Mouse (Mus musculus) left cerebral cortex, postnatal 36 days (tissue): ENCODE data around the gene Dhrs13. TPM values are rescaled to one million over a fixed set of nuclear protein-coding genes. Genes with fewer than 3 reads are reported as not detected.
A peak's percentile ranks its signal among the peaks of the same experiment; 100 is the strongest.
"Not testable (repeated sequence)": the region's sequence is repeated elsewhere in the genome, so short reads cannot be mapped to it uniquely, and the experiment has no call there.

ENCODE experiments used
- DNase-seq, 2 experiments: peaks; one replicate each; pipeline ENCODE4 v3.0.0; 2021 to 2022; ENCODE audit warnings: low spot score in 2 of 2, mixed read lengths in 1 of 2
- intact Hi-C: fragments of 180-260 bp; cut with DNase I; formaldehyde crosslinking; loops from one replicate; pipeline ENCODE4 v1.15.1; 2025
- total RNA-seq, 2 experiments: library from RNA; stranded (reverse); gene quantifications; 2 replicates each; pipeline ENCODE4 v1.2.3; 2021

Gene Dhrs13
- total RNA-seq, 2 experiments from 2014 or later: 7.2 to 8.0 TPM

DNA sequence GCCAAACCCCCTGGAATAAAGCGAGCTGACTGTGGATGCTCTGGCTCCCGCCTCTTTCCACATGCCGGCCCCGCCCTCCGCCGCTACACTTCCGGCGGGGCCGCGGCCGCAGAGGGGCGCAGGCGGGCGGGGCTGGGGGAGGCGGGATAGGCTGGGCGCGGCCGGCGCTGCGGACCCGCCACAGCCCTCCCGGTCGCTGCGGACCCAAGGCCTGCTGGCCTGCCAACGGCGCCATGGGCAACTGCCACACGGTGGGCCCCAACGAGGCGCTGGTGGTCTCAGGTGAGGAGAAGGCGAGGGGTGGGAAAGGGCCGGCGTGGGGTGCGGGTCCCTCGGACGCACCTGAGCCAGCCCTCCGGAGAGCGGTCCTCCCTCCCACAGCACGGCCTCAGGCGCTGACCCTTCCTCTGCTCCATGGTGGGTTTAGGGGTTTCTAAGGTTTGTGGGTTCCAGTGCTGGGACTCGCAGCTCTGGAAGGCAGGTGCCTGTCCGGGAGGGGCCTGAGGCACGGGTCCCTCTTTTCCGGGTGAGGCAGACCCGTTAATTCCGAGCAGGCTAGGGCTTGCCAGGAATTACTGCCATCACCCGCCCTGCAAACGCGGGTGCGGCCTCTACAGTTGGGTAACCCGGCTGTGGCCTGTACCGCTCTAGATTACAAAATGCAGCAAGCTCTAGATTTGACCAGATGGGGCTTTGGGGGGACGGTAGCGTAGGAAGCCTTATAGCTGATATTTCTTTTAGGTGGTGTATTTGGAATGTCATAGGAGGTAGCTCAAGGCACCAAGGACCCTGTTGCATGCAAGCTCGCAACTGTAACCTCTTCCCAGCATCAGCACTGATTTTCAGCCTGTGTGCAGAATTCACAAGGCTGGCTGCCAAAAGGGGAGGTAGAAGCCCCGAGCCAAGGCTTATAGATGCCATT, 6.0 kb downstream of the Dhrs13 start, which contains the start of gene Flot2:
TSS of gene Flot2 (plus strand) at position 101 of the 922 bp plus-strand sequence.
- intact Hi-C loops: loop anchor here (5.0 kb wide), 1 partner anchor 139 kb away; the partner anchor contains the start of genes Nek8 and Tlcd1
- peak; percentile 30 to 35 for DNase-seq

DNA sequence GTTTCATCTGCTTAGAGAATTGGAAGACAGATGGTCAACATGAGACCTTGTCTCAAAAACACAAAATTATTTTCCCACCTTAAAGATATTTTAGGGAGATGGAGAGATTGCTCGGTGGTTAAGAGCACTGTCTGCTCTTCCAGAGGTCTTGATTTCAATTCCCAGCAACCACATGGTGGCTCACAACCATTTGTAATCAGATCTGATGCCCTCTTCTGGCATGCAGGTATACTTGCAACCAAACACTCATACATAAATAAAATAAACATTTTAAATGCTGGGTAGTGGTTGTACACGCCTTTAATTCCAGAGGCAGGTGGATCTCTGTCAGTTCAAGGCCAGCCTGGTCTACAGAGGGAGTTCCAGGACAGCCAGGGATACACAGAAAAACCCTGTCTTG, 8.8 kb downstream of the Dhrs13 start:
- DNase-seq: no peak
- intact Hi-C loops: no loop called here

DNA sequence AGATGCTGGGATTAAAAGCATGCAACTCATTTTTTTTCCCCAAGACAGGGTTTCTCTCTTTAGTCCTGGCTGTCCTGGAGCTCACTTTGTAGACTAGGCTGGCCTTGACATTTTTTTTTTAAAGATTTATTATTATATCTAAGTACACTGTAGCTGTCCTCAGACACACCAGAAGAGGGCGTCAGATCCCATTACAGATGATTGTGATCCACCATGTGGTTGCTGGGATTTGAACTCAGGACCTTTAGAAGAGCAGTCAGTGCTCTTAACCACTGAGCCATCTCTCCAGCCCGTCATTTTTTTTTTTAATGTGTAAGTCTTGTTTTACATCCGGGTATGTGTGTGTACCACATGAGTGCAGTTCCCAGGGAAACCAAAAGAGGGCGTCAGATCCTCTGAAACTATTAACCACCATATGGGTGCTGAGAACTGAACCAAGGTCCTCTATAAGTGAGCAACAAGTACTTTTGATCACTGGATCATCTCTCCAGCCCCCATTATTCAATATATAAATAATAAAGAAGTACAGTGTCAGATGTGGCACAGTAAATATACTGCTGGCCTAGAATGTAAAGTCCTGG, 10.3 kb downstream of the Dhrs13 start:
- DNase-seq, intact Hi-C loops: not testable (repeated sequence)

DNA sequence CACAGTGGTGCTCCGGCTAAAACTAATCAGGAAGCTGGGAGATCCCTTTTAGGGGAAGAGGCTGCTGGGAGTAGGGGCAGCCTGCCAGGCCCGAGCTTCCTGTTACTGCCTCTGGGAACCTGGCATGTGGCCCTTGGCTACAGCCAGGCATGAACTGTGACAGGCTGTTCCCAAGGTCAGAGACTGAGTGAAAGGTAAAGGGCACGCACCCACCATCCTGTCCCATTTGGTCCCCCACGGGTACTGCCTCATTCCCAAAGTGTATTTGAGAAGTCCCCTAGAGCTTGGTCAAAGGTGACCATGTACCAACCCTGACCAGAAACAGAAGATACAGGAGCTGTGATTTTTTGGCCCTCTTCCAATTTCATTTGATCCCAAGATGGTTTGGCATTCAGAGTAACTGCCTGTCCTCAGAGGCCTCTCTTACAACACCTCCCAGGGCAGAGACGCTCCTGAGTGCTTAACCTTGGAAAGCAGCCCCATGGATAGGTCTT, 12.7 kb downstream of the Dhrs13 start:
- peak; percentile 29 to 34 for DNase-seq
- intact Hi-C loops: no loop called here

DNA sequence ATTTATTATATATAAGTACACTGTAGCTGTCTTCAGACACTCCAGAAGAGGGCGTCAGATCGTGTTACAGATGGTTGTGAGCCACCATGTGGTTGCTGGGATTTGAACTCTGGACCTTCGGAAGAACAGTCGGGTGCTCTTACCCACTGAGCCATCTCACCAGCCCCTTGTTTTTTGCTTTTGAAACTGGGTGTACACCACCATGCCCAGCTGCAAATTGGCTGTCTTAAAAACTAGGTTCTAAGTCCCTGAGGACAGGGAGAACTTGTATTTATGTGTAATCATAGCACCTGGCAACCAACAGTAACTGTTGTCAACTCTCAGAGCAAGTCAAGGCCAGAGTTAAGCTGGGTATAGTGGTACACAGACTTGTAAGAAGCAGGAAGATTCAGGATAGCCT, 16.6 kb downstream of the Dhrs13 start:
- DNase-seq, intact Hi-C loops: not testable (repeated sequence)

DNA sequence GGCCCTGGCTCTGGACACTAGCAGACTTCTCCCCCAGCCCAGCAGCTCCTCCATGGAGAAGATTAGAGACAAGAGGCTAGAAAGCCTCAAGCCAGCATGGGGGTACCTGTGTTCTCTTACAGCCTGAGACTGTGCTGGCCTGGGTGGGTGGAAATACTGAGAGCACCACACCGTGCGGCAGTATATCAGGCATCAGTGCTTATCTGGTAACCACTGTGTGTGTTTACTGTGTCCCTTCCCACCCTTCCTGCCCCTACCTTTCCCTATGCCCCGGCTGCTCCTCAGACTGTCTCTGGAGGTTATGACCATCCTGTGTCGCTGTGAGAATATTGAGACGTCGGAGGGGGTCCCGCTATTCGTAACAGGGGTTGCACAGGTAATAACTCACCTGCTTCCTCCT, 21.0 kb downstream of the Dhrs13 start:
- no peak for DNase-seq
- intact Hi-C loops: no loop called here

DNA sequence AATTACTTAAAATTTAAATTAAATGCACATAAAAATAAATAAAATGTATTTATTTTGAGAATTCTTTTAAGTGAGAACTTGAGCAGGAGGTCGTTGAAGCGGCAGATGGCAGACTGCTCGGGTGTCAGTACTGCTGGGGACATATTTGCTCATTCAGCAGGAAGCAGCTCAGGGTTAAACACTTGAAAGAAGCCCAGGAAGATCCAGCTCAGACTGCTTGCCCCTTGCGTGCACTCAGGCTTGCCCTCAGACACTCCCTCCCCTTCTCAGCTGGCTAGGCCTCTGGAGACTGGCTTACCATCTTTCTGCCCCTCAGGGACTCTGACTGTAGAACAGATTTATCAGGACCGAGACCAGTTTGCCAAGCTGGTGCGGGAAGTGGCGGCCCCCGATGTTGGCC, 24.9 kb downstream of the Dhrs13 start:
- no peak for DNase-seq
- intact Hi-C loops: no loop called here

DNA sequence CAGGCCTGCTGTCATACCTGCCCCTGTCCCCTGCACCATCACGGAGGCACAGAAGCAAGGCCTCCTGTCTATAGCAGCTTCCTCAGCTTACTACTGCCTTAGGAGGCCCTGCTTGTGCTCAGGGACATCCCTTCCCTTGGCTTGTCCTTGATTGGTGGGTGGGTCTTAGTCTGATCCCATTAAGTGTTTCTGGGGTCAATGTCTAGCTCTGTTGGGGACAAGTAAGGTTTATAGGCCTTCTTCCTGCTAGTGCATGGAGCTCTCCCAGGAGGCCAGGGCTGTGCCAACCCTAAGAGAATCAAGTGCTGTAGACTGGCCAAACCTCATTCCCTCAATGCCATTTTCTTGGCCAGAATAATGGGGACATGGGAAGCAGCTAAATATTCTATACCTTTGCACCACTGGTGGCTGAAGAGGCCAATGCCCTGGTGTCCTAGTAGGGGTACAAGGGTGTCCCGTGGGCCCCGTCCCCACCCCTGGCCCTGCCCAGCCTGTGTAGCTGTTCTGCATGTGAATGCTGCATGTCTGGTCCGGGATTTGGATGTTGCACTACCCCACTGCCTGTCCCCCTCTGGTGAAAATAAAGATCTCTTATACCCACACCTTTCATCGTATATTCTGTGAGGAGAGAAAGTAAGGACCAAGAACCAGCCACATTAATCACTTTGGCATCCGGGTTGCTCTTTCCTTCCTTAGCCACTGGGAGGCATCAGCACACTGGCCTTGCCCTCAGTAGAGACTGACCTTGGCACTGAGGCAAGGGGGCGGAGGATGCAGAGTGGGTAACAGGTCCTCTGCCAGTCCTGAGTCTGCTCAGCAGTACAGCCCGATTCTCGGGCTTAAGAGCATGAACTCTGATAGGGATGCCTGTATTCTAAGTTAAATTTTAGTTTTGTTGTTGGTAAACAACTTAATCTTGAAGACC, 28.0 kb downstream of the Dhrs13 start:
- peak; percentile 15 to 29 for DNase-seq
- intact Hi-C loops: loop anchor here (5.0 kb wide), 2 partner anchors 97 to 117 kb away; partner anchors contain the start of genes Nek8 and Tlcd1

DNA sequence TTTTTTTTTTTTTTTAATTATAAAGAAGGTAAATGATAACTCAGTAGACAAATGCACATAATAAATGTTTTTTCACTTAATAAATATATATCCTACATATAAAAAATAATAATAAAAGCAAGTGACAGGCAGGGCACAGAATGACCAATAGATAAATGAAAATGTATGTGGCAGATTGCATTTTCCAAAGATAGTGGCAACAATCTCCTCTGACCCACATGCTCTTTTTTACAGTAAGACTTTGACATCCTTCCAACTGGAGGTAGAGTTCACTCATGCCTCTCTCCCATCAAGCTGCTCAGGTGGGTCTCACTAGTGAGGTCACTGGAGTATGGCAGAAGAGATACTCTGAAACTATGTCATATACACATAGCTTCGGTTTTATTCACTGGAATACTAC, 30.5 kb downstream of the Dhrs13 start:
- intact Hi-C loops: loop anchor here (5.0 kb wide), 2 partner anchors 95 to 115 kb away; partner anchors contain the start of genes Nek8 and Tlcd1
- DNase-seq: no peak

DNA sequence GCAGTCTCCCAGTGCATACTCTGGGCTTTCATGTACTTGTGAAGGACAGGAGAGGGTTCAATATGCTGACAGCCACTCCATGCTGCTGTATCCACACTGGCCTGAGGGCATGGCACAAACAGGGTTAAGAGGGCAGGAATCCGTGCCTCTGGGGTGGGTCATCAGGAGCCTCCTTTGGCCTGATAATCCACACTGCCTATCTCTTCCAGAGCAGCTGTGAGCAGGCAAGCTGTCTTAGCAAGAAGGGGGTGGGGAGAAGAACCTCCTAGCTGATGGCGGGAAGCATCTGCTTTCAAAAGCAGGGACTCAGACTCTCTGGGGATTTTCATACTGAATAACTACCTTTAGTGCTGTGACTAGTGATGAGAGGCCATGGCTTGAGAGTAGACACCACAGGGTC, 33.8 kb downstream of the Dhrs13 start:
- intact Hi-C loops: no loop called here
- DNase-seq: no peak

DNA sequence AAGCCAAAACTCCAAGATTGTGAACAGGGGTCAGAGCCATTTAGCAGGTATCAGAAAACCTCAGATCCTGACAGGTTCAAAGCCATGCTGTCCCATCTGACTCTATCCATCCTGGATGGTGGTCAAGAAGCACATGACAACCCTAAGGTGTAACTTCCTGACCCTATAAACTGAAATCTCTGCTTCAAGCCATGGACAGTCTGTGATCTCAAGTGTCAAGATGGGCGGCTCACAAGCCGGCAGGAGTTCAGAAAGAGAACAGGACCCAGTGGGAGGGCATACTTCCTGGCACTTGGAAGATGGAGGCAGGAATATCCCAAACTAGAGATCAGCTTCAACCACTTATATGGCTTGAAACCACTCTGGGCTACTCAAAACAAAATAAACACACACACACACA, 34.6 kb downstream of the Dhrs13 start:
- no peak for DNase-seq
- intact Hi-C loops: no loop called here

DNA sequence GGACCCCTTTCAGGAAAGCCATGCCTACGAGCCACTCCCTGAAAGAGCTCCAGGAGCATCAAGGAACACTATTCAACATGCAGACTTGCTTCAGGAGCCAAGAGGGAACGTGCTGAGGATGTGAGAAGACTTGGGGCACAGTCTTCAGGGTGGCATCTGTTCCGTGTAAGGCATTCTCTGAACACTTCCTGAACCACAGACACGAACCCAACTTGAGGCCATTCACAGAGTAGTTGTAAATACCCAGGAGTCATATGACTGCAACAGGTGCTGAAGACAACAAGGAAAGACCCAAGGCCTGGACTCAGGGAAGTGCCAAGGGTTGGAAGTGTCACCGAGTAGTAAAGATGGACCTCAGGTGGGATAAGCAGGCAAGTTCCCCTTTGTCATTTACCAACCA, 35.5 kb downstream of the Dhrs13 start:
- no peak for DNase-seq

DNA sequence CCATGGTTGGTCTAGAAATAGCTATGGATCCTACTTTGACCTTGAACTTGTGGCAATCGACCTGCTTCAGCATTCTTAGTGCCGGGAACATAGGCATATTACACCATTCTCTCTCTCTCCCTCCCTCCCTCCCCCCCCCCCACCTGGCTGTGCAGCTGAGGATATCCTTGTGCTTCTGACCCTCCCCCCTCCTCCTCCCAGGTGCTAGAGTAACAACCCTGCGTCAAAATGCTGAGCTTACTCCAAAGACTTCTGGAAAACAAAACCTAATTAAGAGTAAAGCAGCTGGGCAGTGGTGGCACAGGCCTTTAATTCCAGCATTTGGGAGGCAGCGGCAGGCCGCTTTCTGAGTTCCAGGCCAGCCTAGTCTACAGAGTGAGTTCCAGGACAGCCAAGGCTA, 37.0 kb downstream of the Dhrs13 start:
- no peak for DNase-seq
- intact Hi-C loops: no loop called here

More for the DNA sequence above, 35.5 kb downstream of the Dhrs13 start:
- intact Hi-C loops: no loop called here

DNA sequence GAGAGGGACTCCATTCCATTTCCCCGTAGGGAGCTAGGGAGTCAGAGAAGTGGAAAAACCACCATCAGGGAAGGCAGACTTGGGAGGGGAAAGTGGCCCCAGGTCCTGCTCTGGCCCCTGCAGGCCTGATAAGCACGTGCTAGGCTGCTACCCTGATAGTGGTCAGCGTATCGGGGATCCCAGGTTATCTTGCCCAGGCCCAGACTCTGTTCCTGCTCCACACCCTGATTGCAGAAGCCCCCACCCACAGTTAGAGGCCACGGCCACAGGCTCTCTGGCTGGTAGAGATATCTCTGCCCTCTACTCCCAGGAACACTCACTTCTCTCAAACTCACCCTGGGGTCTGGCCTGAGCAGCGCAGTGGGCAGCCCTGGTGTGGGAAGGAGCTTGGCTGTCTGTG, 37.6 kb downstream of the Dhrs13 start:
- intact Hi-C loops: no loop called here
- no peak for DNase-seq

DNA sequence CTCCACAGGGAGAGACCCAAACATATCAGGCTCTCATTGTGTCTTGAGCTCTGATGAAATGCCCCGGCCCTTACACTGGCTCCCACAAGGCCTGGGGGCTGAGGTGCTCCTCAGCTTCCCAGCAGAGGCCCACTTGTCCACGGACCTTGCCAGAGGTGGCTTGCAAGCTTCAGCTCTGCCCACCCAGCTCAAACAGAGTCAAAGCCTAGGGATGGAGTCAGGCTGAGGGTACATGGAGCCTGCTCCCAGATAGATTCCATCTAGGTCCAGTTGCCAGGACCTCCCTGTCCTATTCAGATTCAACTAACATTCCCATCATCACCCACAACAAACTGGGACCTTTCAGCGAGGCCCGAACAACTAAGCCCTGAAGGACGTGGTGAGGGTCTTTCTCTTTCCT, 39.9 kb downstream of the Dhrs13 start:
- intact Hi-C loops: no loop called here
- DNase-seq: no peak

DNA sequence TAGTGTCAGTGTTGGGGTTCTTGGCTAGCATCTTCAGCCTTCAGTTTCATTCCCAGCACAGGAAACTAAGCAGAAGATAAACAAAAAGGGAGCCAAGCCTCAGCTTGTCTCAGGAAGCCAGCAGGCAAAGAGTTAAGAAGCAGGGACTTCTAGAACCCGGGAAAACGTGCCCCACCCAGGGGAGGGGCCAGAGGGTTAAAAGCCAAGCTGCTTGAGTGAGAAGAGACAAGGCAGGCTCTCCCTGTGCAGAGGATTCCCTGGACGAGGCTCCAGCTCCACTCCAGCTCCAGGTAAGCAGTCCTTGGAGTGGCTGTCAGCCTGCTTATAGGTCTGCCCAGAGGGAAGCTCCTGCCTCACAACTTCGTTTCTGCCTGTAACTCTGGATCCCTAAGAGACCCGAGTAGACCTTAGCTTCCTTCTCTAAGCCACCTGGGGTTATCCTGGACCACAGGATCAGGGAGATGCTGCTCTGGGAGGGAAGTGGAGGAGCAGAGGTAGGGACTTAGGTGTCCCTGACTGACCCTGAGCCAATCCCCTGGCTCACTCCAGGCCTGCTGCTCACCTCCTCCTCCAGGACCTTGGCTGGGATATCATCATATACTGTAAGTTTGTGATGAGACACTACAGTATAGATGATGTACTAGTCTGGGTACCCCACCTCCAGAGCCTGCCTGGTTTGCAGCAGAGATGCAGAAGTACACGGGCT, 40.5 kb downstream of the Dhrs13 start:
- intact Hi-C loops: no loop called here

DNA sequence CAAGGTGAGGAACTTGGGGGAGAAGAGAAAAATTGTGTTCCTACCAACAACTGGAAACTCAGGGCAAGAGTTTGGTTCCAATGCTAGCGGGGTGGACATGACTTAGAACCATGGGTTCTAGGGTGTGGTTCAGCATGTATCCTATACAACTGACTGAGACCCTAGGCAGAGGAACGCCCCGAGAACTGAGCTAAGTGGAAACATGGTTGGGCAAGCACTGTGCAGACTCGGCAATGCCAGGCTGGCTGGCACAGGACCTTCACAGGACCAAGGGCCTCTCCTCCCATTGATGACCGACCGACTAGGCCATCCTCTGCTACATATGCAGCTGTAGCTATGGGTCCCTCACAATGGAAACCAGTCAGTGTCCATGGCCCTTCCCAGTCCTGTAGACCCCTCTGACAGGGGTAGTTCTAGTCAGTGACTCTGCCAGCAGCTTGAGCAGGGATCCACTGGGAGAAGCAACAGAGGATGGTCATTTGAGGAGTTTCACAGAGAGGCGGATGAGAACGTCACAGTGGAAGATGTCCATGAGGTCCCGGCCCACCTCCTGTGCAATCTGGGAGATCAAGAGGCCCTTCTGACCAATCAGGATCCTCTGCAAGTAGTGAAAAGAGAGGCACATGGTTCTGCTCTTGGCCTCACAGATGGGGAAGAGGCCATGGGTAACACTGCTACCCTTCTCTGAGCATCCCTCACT, 41.6 kb downstream of the Dhrs13 start:
- intact Hi-C loops: no loop called here

More for the DNA sequence above, 40.5 kb downstream of the Dhrs13 start:
- no peak for DNase-seq

DNA sequence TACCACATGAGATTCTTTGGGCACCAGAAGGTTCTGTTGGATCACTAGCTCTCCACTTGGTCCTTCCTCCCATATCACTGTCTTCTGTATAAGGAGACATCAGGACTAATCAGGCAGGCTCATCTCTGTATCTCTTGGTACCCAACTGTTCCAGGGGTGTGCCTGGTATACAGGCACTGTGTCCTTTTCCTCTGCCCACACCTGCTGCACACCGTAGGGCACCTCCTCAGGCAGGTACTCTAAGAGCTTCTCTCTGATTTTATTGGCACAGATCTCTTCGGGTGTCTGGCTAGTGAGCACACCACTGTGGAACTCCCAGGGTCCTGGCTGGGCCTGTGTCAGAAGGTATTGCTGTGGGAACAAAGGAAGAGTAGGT, 42.2 kb downstream of the Dhrs13 start:
- intact Hi-C loops: no loop called here
- no peak for DNase-seq

More for the DNA sequence above, 41.6 kb downstream of the Dhrs13 start:
- no peak for DNase-seq
